Mouse (Mus musculus) leukemia stem cell, adult 10-12 weeks (primary cell): ENCODE measurements around the gene Oaf. TPM values are rescaled to one million over a fixed set of nuclear protein-coding genes. Genes with fewer than 3 reads are reported as not detected.

ENCODE experiments used
- polyA plus RNA-seq: library from polyadenylated mRNA; stranded (reverse); fragments of >175 nt; gene quantifications from 2 replicates; pipeline ENCODE4 v1.2.3, GENCODE M21; 2012; ENCODE audit warnings: low replicate concordance

The Oaf gene
- 78.5 and 111 TPM in 2 replicates for polyA plus RNA-seq

DNA sequence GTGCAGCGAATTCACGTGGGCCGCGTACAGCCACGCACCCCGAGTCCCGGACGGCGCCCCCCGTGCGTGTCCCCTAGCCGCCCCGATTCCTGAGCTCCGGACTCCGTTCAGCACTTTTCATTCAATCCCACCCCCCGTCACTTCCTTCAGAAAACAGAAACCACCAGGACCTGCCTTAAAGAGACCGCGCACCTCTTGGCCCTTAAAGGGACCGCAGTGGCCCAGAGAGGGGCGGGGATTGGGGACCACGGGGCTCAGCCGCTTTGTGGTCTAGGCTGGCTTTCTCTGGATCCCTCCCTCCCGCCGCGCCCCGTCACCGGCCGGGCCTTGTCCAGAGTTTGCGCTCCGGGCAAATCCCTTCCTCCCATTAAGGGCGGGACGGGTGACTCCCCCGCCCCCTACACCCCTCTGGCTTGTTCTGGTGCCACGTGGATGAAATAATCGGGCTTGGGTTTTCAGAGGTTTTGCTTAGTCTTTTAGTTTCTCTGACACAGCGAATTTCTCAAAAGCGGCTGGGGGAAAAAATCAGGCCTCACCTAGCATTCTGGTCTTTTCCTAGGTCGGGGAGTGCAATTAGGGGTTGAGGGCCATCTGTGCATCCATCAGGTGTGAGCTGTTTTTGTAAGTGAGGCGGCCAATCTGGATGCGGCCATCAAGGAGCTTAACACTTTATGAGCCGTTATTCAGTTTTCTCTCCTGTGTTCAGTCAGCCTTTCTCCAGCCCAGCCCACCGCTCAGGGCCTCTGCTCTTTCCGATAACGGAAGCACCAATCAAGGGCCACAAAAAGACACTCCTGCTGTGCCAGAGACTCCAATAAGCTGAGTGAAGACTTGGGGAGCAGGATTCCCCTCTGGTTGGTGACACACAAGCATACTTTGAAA, at the start of gene Oaf:
Oaf (minus strand) TSS at position 200 of the 882 bp plus-strand sequence.

DNA sequence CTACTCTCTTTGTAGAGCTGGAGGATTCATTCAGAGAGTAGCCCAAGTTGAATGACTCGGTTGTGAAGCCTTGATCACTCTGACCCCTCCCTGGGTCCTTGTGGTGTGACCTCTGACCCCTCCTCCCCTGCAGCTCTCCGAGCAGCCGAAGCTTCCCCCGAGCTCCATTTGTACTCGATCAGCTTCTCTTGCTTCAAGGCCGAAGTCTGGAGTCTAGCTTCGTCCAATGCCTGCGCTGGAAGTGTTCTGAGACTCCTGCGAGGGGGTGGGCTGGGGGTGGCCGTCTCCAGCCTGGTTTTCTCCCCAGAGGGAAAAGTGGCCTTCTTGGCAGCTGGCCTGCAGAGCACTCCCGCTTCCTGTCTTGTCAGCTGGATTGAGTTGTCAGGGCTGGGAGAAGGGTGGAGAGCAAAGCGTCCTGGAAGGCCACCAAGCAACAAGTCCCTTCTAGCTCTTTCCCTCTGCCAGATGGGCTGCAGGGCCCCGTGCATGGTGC, 29.5 kb downstream of the Oaf start, which contains the start of gene Pou2f3:
Pou2f3 (minus strand) TSS at position 180 of the 493 bp plus-strand sequence.

Other genes with a start within 250 kb of the Oaf start
- gene Arhgef12, start 132.7 kb downstream of the Oaf start, polyA plus RNA-seq: 2.8 and 9.7 TPM in 2 replicates
- 0.05 and 0.47 TPM in 2 replicates for gene Tmem136, start 123.3 kb downstream of the Oaf start, polyA plus RNA-seq
- not detected in 2 replicates for gene Pou2f3, start 29.5 kb downstream of the Oaf start, polyA plus RNA-seq
- gene Trim29, start 70.9 kb upstream of the Oaf start, polyA plus RNA-seq: not detected in 2 replicates